Mouse (Mus musculus) CD4-positive, CD25-positive, alpha-beta regulatory T cell, adult 2 months (primary cell): ENCODE results near the gene Wdr83.
"Not testable (repeated sequence)": the region's sequence is repeated elsewhere in the genome, so short reads cannot be mapped to it uniquely, and the experiment has no call there.

Experiments
- DNase-seq: peaks from one replicate; pipeline ENCODE4 v3.0.0-alpha.2; 2012; ENCODE audit warnings: low read depth, low spot score

The Wdr83 gene

DNA sequence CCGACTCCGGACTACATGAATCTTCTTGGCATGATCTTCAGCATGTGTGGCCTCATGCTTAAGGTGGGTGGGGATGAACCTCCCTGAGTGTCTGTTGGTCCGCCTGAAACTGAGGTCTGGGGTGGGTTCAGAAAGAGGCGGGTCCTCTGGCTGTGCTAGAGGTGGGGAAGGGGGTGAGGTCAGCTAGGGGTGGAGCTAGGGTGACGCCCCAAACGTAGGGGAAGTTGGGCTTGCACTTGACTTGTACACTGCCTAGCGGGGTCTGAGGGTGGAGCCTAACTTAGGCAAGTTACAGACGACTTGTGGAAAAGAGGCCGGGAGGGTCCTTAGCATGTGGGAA lies at the start of gene Wdr83:
Wdr83 (minus strand) TSS at position 91 of the 340 bp plus-strand sequence.
- DNase-seq: peak; percentile 67

GRCm38 (mm10) chr8:85123691-85124090 lies 42.6 kb upstream of the Wdr83 start:
- DNase-seq: no peak

- DNase-seq: no peak
Measured at GRCm38 (mm10) chr8:85122995-85123394, 41.9 kb upstream of the Wdr83 start, which contains the start of gene Zfp791. Gene Zfp791, minus strand, starts transcription at chr8:85123095.

- not testable (repeated sequence) for DNase-seq
Measured at GRCm38 (mm10) chr8:85120251-85120650, 39.1 kb upstream of the Wdr83 start.

GRCm38 (mm10) chr8:85119052-85119981 lies 38.2 kb upstream of the Wdr83 start:
- peak; percentile 57 for DNase-seq

- no peak for DNase-seq
Measured at GRCm38 (mm10) chr8:85116984-85117383, 35.9 kb upstream of the Wdr83 start.

GRCm38 (mm10) chr8:85115501-85115900 lies 34.4 kb upstream of the Wdr83 start:
- DNase-seq: no peak

- no peak for DNase-seq
Measured at GRCm38 (mm10) chr8:85113241-85113640, 32.1 kb upstream of the Wdr83 start.

- DNase-seq: no peak
Measured at GRCm38 (mm10) chr8:85100076-85100665, 19.1 kb upstream of the Wdr83 start.

DNA sequence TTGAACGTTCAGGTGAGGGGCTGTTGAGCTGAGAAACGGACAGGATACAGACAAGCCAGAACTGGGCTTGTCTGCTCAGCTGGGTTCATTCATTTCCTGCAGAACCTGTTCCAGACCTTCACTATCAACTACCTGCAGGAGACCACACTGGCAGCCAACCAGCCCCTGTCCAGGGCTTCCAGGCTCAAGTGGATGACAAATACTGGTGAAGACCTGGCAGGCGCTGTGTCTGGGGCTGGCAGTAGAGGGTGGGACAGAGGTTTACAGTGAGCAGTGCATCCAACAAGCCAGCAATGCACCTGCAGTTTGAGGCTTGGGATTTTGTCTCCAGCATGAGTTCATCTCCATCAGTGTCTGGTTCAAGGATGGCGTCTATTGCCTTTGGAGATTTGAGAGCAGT lies 15.7 kb upstream of the Wdr83 start:
- DNase-seq: no peak

- DNase-seq: no peak
Measured at GRCm38 (mm10) chr8:85096196-85096595, 15.1 kb upstream of the Wdr83 start.

DNA sequence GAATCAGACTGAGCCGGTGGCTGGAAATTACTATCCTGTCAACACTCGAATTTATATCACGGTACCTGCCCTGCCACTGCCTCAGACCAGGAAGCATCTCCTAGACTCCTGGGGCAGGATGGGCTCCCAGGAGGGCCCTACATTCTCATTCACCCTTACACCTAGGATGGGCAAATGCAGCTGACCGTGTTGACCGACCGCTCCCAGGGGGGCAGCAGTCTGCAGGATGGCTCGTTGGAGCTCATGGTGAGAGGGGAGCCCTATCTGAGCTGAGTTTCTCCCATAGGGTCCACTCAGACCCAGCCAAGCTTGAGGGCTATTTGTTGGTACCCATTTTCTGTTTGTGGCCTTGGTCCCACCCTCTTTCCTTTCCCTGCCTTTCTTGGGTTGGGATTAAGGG lies 14.5 kb upstream of the Wdr83 start:
- no peak for DNase-seq

GRCm38 (mm10) chr8:85095051-85095450 lies 13.9 kb upstream of the Wdr83 start:
- DNase-seq: no peak

DNA sequence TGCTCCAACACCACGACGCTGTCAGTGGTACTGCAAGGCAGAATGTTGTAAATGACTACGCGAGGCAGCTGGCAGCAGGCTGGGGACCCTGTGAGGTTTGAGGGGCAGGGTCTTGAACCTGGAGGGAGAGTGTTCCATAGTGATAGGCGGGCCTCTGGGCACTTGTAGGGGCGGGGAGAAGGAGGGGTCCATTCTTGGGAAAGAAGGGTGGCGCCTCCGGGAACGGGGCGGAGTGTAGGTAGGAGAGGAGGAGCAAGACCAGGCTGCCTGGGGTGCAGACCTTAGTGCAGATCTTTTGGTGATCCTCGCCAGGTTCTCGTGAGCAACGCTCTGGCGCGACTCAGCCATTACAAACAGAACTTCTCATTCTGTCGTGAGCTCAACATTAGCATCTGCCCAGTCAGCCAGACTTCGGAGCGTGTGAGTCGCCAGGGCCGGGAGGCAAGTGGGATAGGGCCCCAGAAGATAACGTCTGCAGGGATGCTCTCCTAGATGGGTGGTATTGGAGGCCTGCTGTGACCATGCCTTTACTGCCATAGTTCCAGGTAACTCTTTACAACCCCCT lies 10.5 kb upstream of the Wdr83 start:
- no peak for DNase-seq

GRCm38 (mm10) chr8:85090856-85091255 lies 9.8 kb upstream of the Wdr83 start:
- DNase-seq: no peak

DNA sequence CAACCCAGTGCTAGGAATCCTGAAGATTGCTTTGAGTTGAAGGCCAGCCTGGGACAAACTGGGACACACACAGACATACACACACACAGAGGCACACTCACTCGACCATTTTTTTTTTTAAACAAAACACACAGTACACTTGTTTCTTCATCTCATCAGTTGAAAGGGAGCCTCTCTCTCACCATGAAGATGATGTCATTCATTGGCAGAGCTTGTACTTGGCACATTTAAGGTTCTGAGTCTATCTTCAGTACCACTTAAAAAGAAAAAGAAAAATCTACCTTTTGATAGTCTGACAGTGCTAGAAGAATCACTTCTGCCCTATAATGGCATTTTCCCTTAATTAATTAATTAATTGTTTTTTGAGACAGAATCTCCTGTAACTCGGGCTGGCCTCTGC lies 7.7 kb upstream of the Wdr83 start:
- no peak for DNase-seq

- DNase-seq: peak; percentile 69
Measured at GRCm38 (mm10) chr8:85086238-85086637, 5.1 kb upstream of the Wdr83 start.

GRCm38 (mm10) chr8:85084633-85085032 lies 3.5 kb upstream of the Wdr83 start:
- no peak for DNase-seq

GRCm38 (mm10) chr8:85083108-85083813 lies 2.2 kb upstream of the Wdr83 start, which contains the start of gene Man2b1:
Gene Man2b1, plus strand, starts transcription at chr8:85083270.
- peak; percentile 91 for DNase-seq

DNA sequence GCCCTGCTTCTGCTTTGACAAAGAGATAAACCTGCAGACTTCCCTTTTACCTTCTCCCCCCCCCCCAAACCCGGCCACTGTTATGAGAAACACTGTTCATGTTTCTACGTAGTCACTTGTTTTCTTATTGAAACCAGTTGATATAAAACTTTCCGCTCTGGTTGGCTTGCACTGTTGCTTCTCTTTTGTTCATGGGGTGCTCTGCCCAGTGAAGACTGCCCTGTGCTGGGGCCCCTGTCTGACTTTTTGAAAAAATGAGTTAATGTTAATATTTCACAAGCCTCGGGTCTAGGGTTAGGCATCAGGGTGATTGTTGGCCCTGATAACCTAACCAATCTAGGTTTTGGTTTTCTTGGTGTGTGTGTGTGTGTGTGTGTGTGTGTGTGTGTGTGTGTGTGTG lies 1.1 kb upstream of the Wdr83 start:
- not testable (repeated sequence) for DNase-seq

DNA sequence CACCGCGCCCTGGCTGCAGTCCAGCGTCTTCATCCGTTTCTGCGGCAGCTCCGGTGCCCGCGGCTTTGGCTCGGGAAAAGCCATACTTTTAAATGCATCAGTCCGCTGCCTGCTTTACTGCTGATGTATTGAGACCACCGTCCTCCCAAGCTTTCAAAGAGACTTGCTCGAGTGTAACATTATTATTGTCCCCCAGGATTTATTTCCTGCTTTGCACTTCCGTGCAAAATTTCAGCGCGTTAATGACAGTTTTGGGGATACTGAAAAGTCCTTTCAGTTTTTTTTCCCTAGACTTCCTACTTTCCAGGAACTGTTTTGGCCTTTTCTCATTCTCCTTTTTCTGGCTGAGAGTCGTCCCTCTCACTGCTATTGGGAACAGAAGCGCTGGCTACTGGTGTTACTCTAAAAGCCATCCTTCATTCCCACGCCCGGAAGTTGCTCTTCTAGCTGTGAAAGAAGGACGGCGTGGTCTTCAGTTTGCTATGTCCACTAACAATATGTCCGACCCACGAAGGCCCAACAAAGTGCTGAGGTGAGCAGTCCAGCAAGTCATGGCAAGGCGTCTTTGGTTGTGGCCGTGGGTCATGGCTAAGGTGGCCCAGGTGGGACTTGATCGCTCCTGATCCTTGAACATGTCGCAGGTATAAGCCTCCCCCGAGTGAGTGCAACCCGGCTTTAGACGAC lies 432 bp downstream of the Wdr83 start, which contains the start of gene Wdr83os:
Wdr83os (plus strand) TSS at position 209 of the 684 bp plus-strand sequence.
- peak; percentile 79 for DNase-seq
